Mouse (Mus musculus) hindbrain, embryonic 10.5 days (tissue): ENCODE measurements around the gene Slc24a1. TPM values are rescaled to one million over a fixed set of nuclear protein-coding genes. Genes with fewer than 3 reads are reported as not detected.

Experiments
- DNase-seq: peaks from one replicate; pipeline ENCODE4 v3.0.0-alpha.2; 2017; ENCODE audit warnings: low spot score
- H3K27ac ChIP-seq: fragments of 300-500 bp; sonication (generic); 2 replicates; pipeline ENCODE4 v1.5.1; 2016; ENCODE audit warnings: mild to moderate bottlenecking, moderate library complexity
- H3K27me3 ChIP-seq: fragments of 300-500 bp; sonication (generic); 2 replicates; pipeline ENCODE4 v1.6.1; 2016; ENCODE audit warnings: mild to moderate bottlenecking; ENCODE audit not compliant: poor library complexity, insufficient read depth, severe bottlenecking
- H3K36me3 ChIP-seq: fragments of 300-500 bp; sonication (generic); 2 replicates; pipeline ENCODE4 v1.6.1; 2016; ENCODE audit warnings: mild to moderate bottlenecking, moderate library complexity
- H3K4me1 ChIP-seq: fragments of 300-500 bp; sonication (generic); replicated peaks from 2 replicates; pipeline ENCODE4 v1.6.1; 2016; ENCODE audit warnings: mild to moderate bottlenecking
- H3K4me3 ChIP-seq: fragments of 300-500 bp; sonication (generic); 2 replicates; pipeline ENCODE4 v1.5.1; 2016; ENCODE audit warnings: mild to moderate bottlenecking, moderate library complexity
- H3K9me3 ChIP-seq: fragments of 300-500 bp; sonication (generic); 2 replicates; pipeline ENCODE4 v1.6.1; 2016; ENCODE audit warnings: mild to moderate bottlenecking, moderate library complexity
- WGBS: fragments of 180-500 bp; shearing (Covaris S2); methylation state at CpG from one replicate; pipeline ENCODE4 v1.1.7; 2016; 5-methylcytosine and 5-hydroxymethylcytosine counted together
- polyA plus RNA-seq: library from polyadenylated mRNA; unstranded; fragments of >200 nt; fragmentation: Nextera tagmentation; extraction: Ambion mirVana; gene quantifications from 2 replicates; pipeline ENCODE4 v1.2.1, GENCODE M21; 2016

Slc24a1 gene
- polyA plus RNA-seq, 1 experiment from 2014 or later = not detected

DNA sequence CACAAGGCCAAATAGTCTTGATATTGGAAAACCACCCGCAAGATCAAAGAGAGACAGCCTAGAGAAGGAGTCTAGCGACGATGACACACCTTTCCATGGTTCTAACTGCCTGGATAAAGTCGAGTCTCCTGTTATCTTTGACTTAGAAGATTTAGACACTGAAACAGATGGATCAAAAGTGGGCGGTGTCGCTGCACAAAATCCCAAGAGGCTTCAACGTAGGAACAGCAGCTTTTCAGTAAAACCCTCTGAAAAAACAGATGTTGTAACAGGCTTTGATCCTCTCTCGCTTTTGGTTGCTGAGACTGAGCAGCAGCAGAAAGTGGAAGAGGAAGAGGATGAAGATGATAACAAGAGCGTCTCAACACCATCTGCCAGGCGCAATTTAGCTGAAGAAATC is 54.8 kb downstream of the Slc24a1 start:
- H3K4me1 ChIP-seq = no peaks in the 10 kb centered on the region

DNA sequence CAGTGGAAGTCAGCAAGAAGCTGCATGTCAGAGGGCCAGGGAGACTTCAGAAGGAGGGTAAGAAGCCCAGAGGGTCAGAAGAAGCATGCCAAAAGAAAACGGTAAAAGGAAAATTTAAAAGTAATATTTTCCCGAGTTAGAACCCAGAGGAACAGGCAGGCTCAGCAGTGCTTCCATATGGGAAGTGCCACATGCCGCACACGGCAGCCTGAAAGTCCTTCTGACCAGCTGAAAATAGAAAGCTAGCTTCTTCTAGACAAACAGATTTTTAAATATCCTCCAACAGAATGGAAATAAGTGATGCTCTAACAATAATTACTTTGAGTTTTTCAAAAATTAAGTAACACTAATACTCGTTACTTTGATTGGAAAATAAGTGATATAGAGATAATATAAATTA is 65.4 kb downstream of the Slc24a1 start:
- DNase-seq = no peak
- Histone ChIP-seq H3K27me3 (no peaks in the 10 kb centered on the region), H3K9me3 (no peaks in the 10 kb centered on the region), H3K36me3 (no peaks in the 10 kb centered on the region), H3K4me3 (no peak overlapping the region), H3K4me1 (no peaks in the 10 kb centered on the region), H3K27ac (no peak overlapping the region)
- 87% methylated on average over 5 of the region's 5 CpGs for WGBS

More for the DNA sequence above, 54.8 kb downstream of the Slc24a1 start:
- Histone ChIP-seq H3K4me3 (no peak overlapping the region), H3K27me3 (no peaks in the 10 kb centered on the region), H3K9me3 (no peaks in the 10 kb centered on the region), H3K27ac (no peak overlapping the region), H3K36me3 (peaks cover 26% of the 10 kb centered on the region)
- no peak for DNase-seq
- 90% methylated on average over 10 of the region's 10 CpGs for WGBS

Other genes with a start within 250 kb of the Slc24a1 start
- 290 and 299 TPM in 2 replicates for gene Rab11a, start 213.8 kb downstream of the Slc24a1 start, polyA plus RNA-seq
- gene Dennd4a, start 140.3 kb downstream of the Slc24a1 start, polyA plus RNA-seq = 8.0 and 8.8 TPM in 2 replicates
- gene Ints14, start 9.3 kb upstream of the Slc24a1 start, polyA plus RNA-seq = 64.9 and 70.4 TPM in 2 replicates
- 108 and 115 TPM in 2 replicates for gene Hacd3, start 70.1 kb upstream of the Slc24a1 start, polyA plus RNA-seq
- gene Dpp8, start 80.8 kb upstream of the Slc24a1 start, polyA plus RNA-seq = 38.5 and 39.9 TPM in 2 replicates
- 8.3 and 10.4 TPM in 2 replicates for gene Igdcc4, start 149.9 kb upstream of the Slc24a1 start, polyA plus RNA-seq
- 218 and 357 TPM in 2 replicates for gene Igdcc3, start 189.6 kb upstream of the Slc24a1 start, polyA plus RNA-seq
- 7.7 and 8.0 TPM in 2 replicates for gene Parp16, start 243.7 kb upstream of the Slc24a1 start, polyA plus RNA-seq